ENCODE assay signal across 8 mouse cellular contexts in genomic region chr16:14004170-14004569, GRCm38 (mm10). TPM values are rescaled to one million over a fixed set of nuclear protein-coding genes. Genes with fewer than 3 reads are reported as not detected.
DNase-seq lines count a peak whose midpoint lies in the region; ATAC-seq lines count a peak whose summit lies in the region.

No protein-coding gene starts in this region.

- H3K27me3 ChIP-seq in embryonic facial prominence, embryonic 14.5 days (replicated peaks; ENCODE audit: control insufficient read depth, insufficient read depth, low read length) = no peaks in the 10 kb centered on the region
- H3K27me3 ChIP-seq in midbrain, embryonic 15.5 days (replicated peaks) = no peaks in the 10 kb centered on the region

- no peaks in the 10 kb centered on the region for H3K36me3 ChIP-seq in embryonic facial prominence, embryonic 14.5 days (ENCODE audit: control insufficient read depth, insufficient read depth, low read length)
- no peaks in the 10 kb centered on the region for H3K36me3 ChIP-seq in midbrain, embryonic 15.5 days (replicated peaks)

- WGBS in embryonic facial prominence, embryonic 14.5 days = 31% methylated on average over 3 of the region's 3 CpGs
- WGBS in midbrain, embryonic 15.5 days = 30% methylated on average over 3 of the region's 3 CpGs

- no peaks in the 10 kb centered on the region for H3K4me1 ChIP-seq in embryonic facial prominence, embryonic 14.5 days (ENCODE audit: control insufficient read depth, insufficient read depth, low read length)
- no peaks in the 10 kb centered on the region; the same call in 1 of the 2 replicates for H3K4me1 ChIP-seq in midbrain, embryonic 15.5 days

- no peak overlapping the region for H3K9ac ChIP-seq in embryonic facial prominence, embryonic 14.5 days (ENCODE audit: low read depth, low read length)
- H3K9ac ChIP-seq in midbrain, embryonic 15.5 days = no peak overlapping the region

- peak; percentile 91 for ATAC-seq in embryonic facial prominence, embryonic 14.5 days (ENCODE audit: low read depth)
- peak; percentile 65; the same call in 1 of the 2 replicates for ATAC-seq in midbrain, embryonic 15.5 days (replicated peaks)

- H3K9me3 ChIP-seq in embryonic facial prominence, embryonic 14.5 days (ENCODE audit: control insufficient read depth, low read length) = no peaks in the 10 kb centered on the region
- H3K9me3 ChIP-seq in midbrain, embryonic 15.5 days = no peaks in the 10 kb centered on the region

- peak; percentile 83 for DNase-seq in kidney, adult 11 months
- DNase-seq in kidney, adult 18-20 months = no peak
- DNase-seq in embryonic facial prominence, embryonic 14.5 days (ENCODE audit: low spot score) = peak; percentile 68
- peak; percentile 50 for DNase-seq in kidney, postnatal 10 days
- no peak for DNase-seq in thymus, adult 18-20 months
- DNase-seq in Muller cell, postnatal 12 days (ENCODE audit: inconsistent ontology term) = no peak
- no peak for DNase-seq in gastrocnemius, postnatal 14 days

- intact Hi-C loops in gastrocnemius, postnatal 14 days (cut with DNase I; ENCODE audit: low total_unique reads) = no loop called here

- H3K4me2 ChIP-seq in embryonic facial prominence, embryonic 14.5 days (ENCODE audit: low read depth, low read length) = no peak overlapping the region
- H3K4me2 ChIP-seq in midbrain, embryonic 15.5 days = no peak overlapping the region

- no peak overlapping the region for H3K27ac ChIP-seq in embryonic facial prominence, embryonic 14.5 days (replicated peaks; ENCODE audit: low read depth, low read length)
- H3K27ac ChIP-seq in midbrain, embryonic 15.5 days = no peak overlapping the region

- H3K4me3 ChIP-seq in embryonic facial prominence, embryonic 14.5 days (ENCODE audit: low read depth, low read length) = no peak overlapping the region
- no peak overlapping the region for H3K4me3 ChIP-seq in midbrain, embryonic 15.5 days

RNA-seq across cellular contexts. Expression of gene Ifitm7, which starts 17.5 kb away (rescaled TPM):
- polyA plus RNA-seq in embryonic facial prominence, embryonic 14.5 days (2014; fragmentation: Nextera tagmentation; extraction: Ambion mirVana) = not detected in 2 replicates
- polyA plus RNA-seq in midbrain, embryonic 15.5 days (2015; fragmentation: Nextera tagmentation; extraction: Ambion mirVana) = 1.3 and 1.5 TPM in 2 replicates
- total RNA-seq in gastrocnemius, postnatal 14 days (2021) = not detected

RNA-seq across cellular contexts. Expression of gene 2900011O08Rik, which starts 17.8 kb away (rescaled TPM):
- 5.1 and 5.5 TPM in 2 replicates for polyA plus RNA-seq in embryonic facial prominence, embryonic 14.5 days (2014; fragmentation: Nextera tagmentation; extraction: Ambion mirVana)
- polyA plus RNA-seq in midbrain, embryonic 15.5 days (2015; fragmentation: Nextera tagmentation; extraction: Ambion mirVana) = 194 and 201 TPM in 2 replicates
- total RNA-seq in gastrocnemius, postnatal 14 days (2021) = under 1 TPM in 1 of 2 experiments, not detected in 1; 0.11 TPM

Comparison
In these comparisons a context has a peak if more than half of its experiments do, and no peak if none do; other contexts are left out.
1. DNase-seq: peak in kidney, adult 11 months (single experiment), embryonic facial prominence, embryonic 14.5 days (single experiment) and kidney, postnatal 10 days (single experiment); none in kidney, adult 18-20 months (single experiment), thymus, adult 18-20 months (0 of 2), Muller cell, postnatal 12 days (single experiment) and gastrocnemius, postnatal 14 days (single experiment).
2. RNA of gene 2900011O08Rik, which starts 17.8 kb away (polyA plus RNA-seq): 194 to 201 TPM in midbrain, embryonic 15.5 days; 5.1 to 5.5 TPM in embryonic facial prominence, embryonic 14.5 days; every median in the first group is over 10 times any median in the second.